Mouse (Mus musculus) skeletal muscle tissue, adult 2 months (tissue): ENCODE results near the gene Arid3b.
"Not testable (repeated sequence)": the region's sequence is repeated elsewhere in the genome, so short reads cannot be mapped to it uniquely, and the experiment has no call there.

Source experiments
- DNase-seq: peaks from one replicate; pipeline ENCODE4 v3.0.0-alpha.2; 2012; ENCODE audit warnings: low read depth, low spot score

Arid3b gene

GRCm38 (mm10) chr9:57836581-57837170 is at the start of gene Arid3b:
Gene Arid3b, minus strand, starts transcription at chr9:57836793.
- DNase-seq = peak; percentile 92

- no peak for DNase-seq
These were observed 46.8 kb upstream of the Arid3b start for GRCm38 (mm10) chr9:57883413-57883812.

GRCm38 (mm10) chr9:57881781-57882180 is 45.2 kb upstream of the Arid3b start:
- DNase-seq = not testable (repeated sequence)

- no peak for DNase-seq
These were observed 43.7 kb upstream of the Arid3b start for GRCm38 (mm10) chr9:57880278-57880677.

- no peak for DNase-seq
These were observed 42.6 kb upstream of the Arid3b start for GRCm38 (mm10) chr9:57879213-57879612.

GRCm38 (mm10) chr9:57874994-57875393 is 38.4 kb upstream of the Arid3b start:
- DNase-seq = no peak

- DNase-seq = no peak
These were observed 37.5 kb upstream of the Arid3b start for GRCm38 (mm10) chr9:57874134-57874533.

GRCm38 (mm10) chr9:57870273-57870816 is 33.8 kb upstream of the Arid3b start:
- no peak for DNase-seq

- DNase-seq = no peak
These were observed 32.2 kb upstream of the Arid3b start for GRCm38 (mm10) chr9:57868767-57869166.

GRCm38 (mm10) chr9:57867880-57868279 is 31.3 kb upstream of the Arid3b start:
- no peak for DNase-seq

- DNase-seq = no peak
These were observed 30.6 kb upstream of the Arid3b start for GRCm38 (mm10) chr9:57867236-57867635.

GRCm38 (mm10) chr9:57866530-57866929 is 29.9 kb upstream of the Arid3b start:
- no peak for DNase-seq

GRCm38 (mm10) chr9:57864336-57864735 is 27.7 kb upstream of the Arid3b start:
- no peak for DNase-seq

- peak; percentile 32 for DNase-seq
These were observed 25.4 kb upstream of the Arid3b start for GRCm38 (mm10) chr9:57861951-57862471.

GRCm38 (mm10) chr9:57856456-57856855 is 19.9 kb upstream of the Arid3b start:
- DNase-seq = no peak

GRCm38 (mm10) chr9:57854280-57854679 is 17.7 kb upstream of the Arid3b start:
- DNase-seq = no peak

- no peak for DNase-seq
These were observed 2.4 kb upstream of the Arid3b start for GRCm38 (mm10) chr9:57839032-57839431.

- DNase-seq = no peak
These were observed 615 bp downstream of the Arid3b start for GRCm38 (mm10) chr9:57835841-57836514.

- DNase-seq = no peak
These were observed 1.8 kb downstream of the Arid3b start for GRCm38 (mm10) chr9:57834629-57835417.

- DNase-seq = no peak
These were observed 2.7 kb downstream of the Arid3b start for GRCm38 (mm10) chr9:57833762-57834471.
